In genomic region chr1:87959998-87960431, GRCm38 (mm10) we compare ENCODE assay signal across 13 mouse cellular contexts. TPM values are rescaled to one million over a fixed set of nuclear protein-coding genes. Genes with fewer than 3 reads are reported as not detected.
A peak's percentile ranks its signal among the peaks of the same experiment; 100 is the strongest.
DNase-seq lines count a peak whose midpoint lies in the region; ATAC-seq and TF ChIP-seq lines count a peak whose summit lies in the region.
"Had no signal": no experiment of that assay in that cellular context is flagged by ENCODE, and none has a peak within 500 bp of the region (broad histone marks: within the 10 kb centered on the region; RNA-seq: fewer than 3 reads in every experiment).

No protein-coding gene starts in this region.

- dilution Hi-C loops in CH12.LX (cut with MboI; ENCODE audit: extremely low pct_ligation_motif_present, extremely low pct_unique_long_range_greater_than_20kb, low sequenced_read_pairs), result no loop called here

- no peak for TF ChIP-seq POLR2A in CH12.LX (IDR thresholded peaks at IDR 0.05; ENCODE audit: low read depth, low read length)

- 0 out of 2 replicates have a peak, but pooled peaks have one; percentile 32 for ATAC-seq in heart, embryonic 11.5 days (replicated peaks; ENCODE audit: insufficient number of reproducible peaks, low FRiP score, low TSS enrichment)
- no peak for ATAC-seq in liver, postnatal 0 days
- ATAC-seq in intestine, embryonic 15.5 days, result no peak

- no peak for TF ChIP-seq RAD21 in CH12.LX (IDR thresholded peaks at IDR 0.05; ENCODE audit: low read depth, low read length)

- TF ChIP-seq CTCF in CH12.LX (conservative IDR thresholded peaks at IDR 0.05 in 1 of 2, IDR thresholded peaks at IDR 0.05 in 1 of 2; ENCODE audit: low read depth in 2 of 2, low read length in 2 of 2), result no peak
- TF ChIP-seq CTCF in liver, postnatal 0 days (IDR thresholded peaks at IDR 0.05; ENCODE audit: low read depth), result no peak

- 23% methylated on average over 4 of the region's 4 CpGs for WGBS in heart, embryonic 11.5 days (ENCODE audit: insufficient replicate concordance)
- WGBS in liver, postnatal 0 days (ENCODE audit: insufficient replicate concordance), result 11% methylated on average over 4 of the region's 4 CpGs
- 47% methylated on average over 4 of the region's 4 CpGs for WGBS in intestine, embryonic 15.5 days

- no peak overlapping the region; the same call in 1 of the 2 replicates for H3K9ac ChIP-seq in heart, embryonic 11.5 days (ENCODE audit: low read depth, low read length)
- no peak overlapping the region for H3K9ac ChIP-seq in CH12.LX (ENCODE audit: insufficient read depth, low read depth)
- 0 out of 2 replicates have a peak overlapping the region, but pooled peaks have one; percentile 21 for H3K9ac ChIP-seq in liver, postnatal 0 days (replicated peaks)
- H3K9ac ChIP-seq in intestine, embryonic 15.5 days, result no peak overlapping the region
- H3K9ac ChIP-seq: embryonic facial prominence, embryonic 15.5 days; limb, embryonic 15.5 days had no signal

- H3K4me1 ChIP-seq in heart, embryonic 11.5 days (ENCODE audit: control insufficient read depth, insufficient read depth, low read length), result peaks cover 14% of the 10 kb centered on the region
- peaks cover 2 to 16% of the 10 kb centered on the region in 2 experiments; a peak in 3 of 4 replicates for H3K4me1 ChIP-seq in CH12.LX (ENCODE audit: control insufficient read depth in 1 of 2, insufficient read depth in 2 of 2)
- H3K4me1 ChIP-seq in liver, postnatal 0 days (ENCODE audit: insufficient read depth), result peaks cover 22% of the 10 kb centered on the region
- no peaks in the 10 kb centered on the region for H3K4me1 ChIP-seq in intestine, embryonic 15.5 days (replicated peaks)
- H3K4me1 ChIP-seq: embryonic facial prominence, embryonic 15.5 days; limb, embryonic 15.5 days had no signal

- H3K79me2 ChIP-seq in CH12.LX (replicated peaks; ENCODE audit: control insufficient read depth, extremely low read depth, insufficient read depth, poor library complexity, severe bottlenecking), result no peaks in the 10 kb centered on the region

- no peaks in the 10 kb centered on the region for H3K9me3 ChIP-seq in heart, embryonic 11.5 days (replicated peaks; ENCODE audit: control insufficient read depth, low read length)
- H3K9me3 ChIP-seq in CH12.LX (replicated peaks; ENCODE audit: low read length), result no peaks in the 10 kb centered on the region
- no peaks in the 10 kb centered on the region for H3K9me3 ChIP-seq in liver, postnatal 0 days (ENCODE audit: low read length)
- no peaks in the 10 kb centered on the region for H3K9me3 ChIP-seq in intestine, embryonic 15.5 days
- H3K9me3 ChIP-seq: embryonic facial prominence, embryonic 15.5 days; limb, embryonic 15.5 days had no signal

- intact Hi-C loops in heart, postnatal 14 days (cut with DNase I), result no loop called here

- no peak overlapping the region for H3K4me3 ChIP-seq in heart, embryonic 11.5 days (ENCODE audit: low read depth, low read length)
- no peak overlapping the region for H3K4me3 ChIP-seq in CH12.LX (replicated peaks in 1 of 3; ENCODE audit: low read depth in 2 of 3, low read length in 2 of 3, poor library complexity in 1 of 3)
- H3K4me3 ChIP-seq in liver, postnatal 0 days (ENCODE audit: low read depth, low read length), result no peak overlapping the region
- no peak overlapping the region for H3K4me3 ChIP-seq in intestine, embryonic 15.5 days (replicated peaks)
- H3K4me3 ChIP-seq: embryonic facial prominence, embryonic 15.5 days; gastrocnemius, adult 2 months; limb, embryonic 15.5 days had no signal

- H3K27ac ChIP-seq in heart, embryonic 11.5 days (ENCODE audit: low read depth, low read length), result peak overlapping the region; percentile 43; the same call in 1 of the 2 replicates
- H3K27ac ChIP-seq in CH12.LX (ENCODE audit: insufficient read depth, low read depth), result 0 out of 2 replicates have a peak overlapping the region, but pooled peaks have one; percentile 19
- peak overlapping the region; percentile 89 for H3K27ac ChIP-seq in liver, postnatal 0 days (ENCODE audit: low read depth)
- no peak overlapping the region for H3K27ac ChIP-seq in intestine, embryonic 15.5 days
- H3K27ac ChIP-seq: embryonic facial prominence, embryonic 15.5 days; gastrocnemius, adult 2 months; limb, embryonic 15.5 days had no signal

- no peak overlapping the region for H3K4me2 ChIP-seq in heart, embryonic 11.5 days
- no peak overlapping the region for H3K4me2 ChIP-seq in CH12.LX (ENCODE audit: insufficient read depth, low read depth, poor library complexity, severe bottlenecking)
- H3K4me2 ChIP-seq in liver, postnatal 0 days (ENCODE audit: low read depth, low read length), result peak overlapping the region; percentile 30; the same call in 1 of the 2 replicates
- no peak overlapping the region for H3K4me2 ChIP-seq in intestine, embryonic 15.5 days (replicated peaks)
- H3K4me2 ChIP-seq: embryonic facial prominence, embryonic 15.5 days; limb, embryonic 15.5 days had no signal

- H3K27me3 ChIP-seq in heart, embryonic 11.5 days (ENCODE audit: control insufficient read depth, insufficient read depth, low read length), result no peaks in the 10 kb centered on the region
- H3K27me3 ChIP-seq in CH12.LX (replicated peaks), result no peaks in the 10 kb centered on the region
- no peaks in the 10 kb centered on the region for H3K27me3 ChIP-seq in liver, postnatal 0 days (ENCODE audit: insufficient read depth, low read length)
- H3K27me3 ChIP-seq in intestine, embryonic 15.5 days (replicated peaks), result no peaks in the 10 kb centered on the region
- H3K27me3 ChIP-seq: embryonic facial prominence, embryonic 15.5 days; limb, embryonic 15.5 days had no signal

- no peak for DNase-seq in heart, postnatal 14 days
- DNase-seq in CH12.LX (ENCODE audit: extremely low read depth), result peak; percentile 45
- DNase-seq in embryo, embryonic 10.5 days (ENCODE audit: low spot score), result peak; percentile 8
- peak; percentile 32 for DNase-seq in liver, postnatal 0 days
- no peak for DNase-seq in layer of hippocampus, adult 9-11 months
- no peak for DNase-seq in urinary bladder, postnatal 14 days (ENCODE audit: low spot score)
- DNase-seq: gastrocnemius, adult 2 months; midbrain, embryonic 14.5 days; thymus, postnatal 36 days had no signal

- in situ Hi-C loops in CH12.LX (cut with MboI; ENCODE audit: low pct_ligation_motif_present, low pct_unique_long_range_greater_than_20kb, low sequenced_read_pairs), result loop anchor here (25.0 kb wide), 1 partner anchor 327 kb away; the partner anchor contains the start of genes Hjurp and Trpm8

- TF ChIP-seq EP300 in CH12.LX (IDR thresholded peaks at IDR 0.05; ENCODE audit: low read length), result no peak
- no peak for TF ChIP-seq EP300 in liver, postnatal 0 days (IDR thresholded peaks at IDR 0.05; ENCODE audit: low read depth)

- peaks cover 25% of the 10 kb centered on the region for H3K36me3 ChIP-seq in heart, embryonic 11.5 days (ENCODE audit: control insufficient read depth, insufficient read depth, low read length)
- H3K36me3 ChIP-seq in CH12.LX (replicated peaks in 1 of 2; ENCODE audit: control insufficient read depth in 1 of 2, insufficient read depth in 1 of 2, low read length in 1 of 2), result peaks cover 52 to 78% of the 10 kb centered on the region in 2 experiments
- H3K36me3 ChIP-seq in liver, postnatal 0 days (replicated peaks; ENCODE audit: insufficient read depth, low read length), result peaks cover 40% of the 10 kb centered on the region
- H3K36me3 ChIP-seq in intestine, embryonic 15.5 days, result peaks cover 23% of the 10 kb centered on the region

TF ChIP-seq in CH12.LX, 34 proteins besides CTCF, POLR2A, EP300 and RAD21:
- TF ChIP-seq MAX (IDR thresholded peaks at IDR 0.05; ENCODE audit: low read length), result no peak
- no peak for TF ChIP-seq PAX5 (IDR thresholded peaks at IDR 0.05; ENCODE audit: low read length)
- TF ChIP-seq USF2 (conservative IDR thresholded peaks at IDR 0.05; ENCODE audit: low read depth, low read length), result no peak
- no peak for TF ChIP-seq SMC3 (IDR thresholded peaks at IDR 0.05; ENCODE audit: low read depth, low read length)
- TF ChIP-seq CHD1 (IDR thresholded peaks at IDR 0.05; ENCODE audit: low read depth, low read length), result no peak

RNA-seq across cellular contexts. Expression of gene Usp40, which starts 48.3 kb away (rescaled TPM):
- 28.5 and 28.8 TPM in 2 replicates for polyA plus RNA-seq in heart, embryonic 11.5 days (2014; fragmentation: Nextera tagmentation; extraction: Ambion mirVana)
- total RNA-seq in heart, postnatal 14 days (2021), result 10 to 100 TPM; 17.2 to 22.7 TPM
- total RNA-seq in CH12.LX (2012; rRNA removed), result 12.7 and 14.4 TPM in 2 replicates
- total RNA-seq in CH12.LX (2014; rRNA removed), result 15.4 and 16.9 TPM in 2 replicates
- polyA plus RNA-seq in CH12.LX (2012; ENCODE audit: insufficient read length, low read depth), result 14.0 and 14.8 TPM in 2 replicates
- 7.3 and 9.2 TPM in 2 replicates for polyA plus RNA-seq in liver, postnatal 0 days (2015; fragmentation: Nextera tagmentation; extraction: Ambion mirVana)
- polyA plus RNA-seq in intestine, embryonic 15.5 days (2015; fragmentation: Nextera tagmentation; extraction: Ambion mirVana), result 28.8 and 29.4 TPM in 2 replicates

Comparison
In these comparisons a context has a peak if more than half of its experiments do, and no peak if none do; other contexts are left out.
1. DNase-seq: peak in CH12.LX (single experiment), embryo, embryonic 10.5 days (single experiment) and liver, postnatal 0 days (single experiment); none in heart, postnatal 14 days (0 of 2), layer of hippocampus, adult 9-11 months (single experiment) and urinary bladder, postnatal 14 days (single experiment).